Mouse (Mus musculus): ENCODE measurements at regions not wholly inside any gene's neighbourhood (a gene's known extent, or its start where the extent isn't known, plus 50 kb on each side); places are given as distances from the start of the nearest gene placed in this dataset.

GRCm38 (mm10) chr8:78118493-78118892 is 94.6 kb upstream of the Ttc29 start:
- TF ChIP-seq CTCF (IDR thresholded peaks at IDR 0.05) (no peak), EP300 (IDR thresholded peaks at IDR 0.05) (no peak)

Measured in lung, postnatal 0 days (tissue).